Mouse (Mus musculus): ENCODE results near the gene Gm12185.
"Not testable (repeated sequence)": the region's sequence is repeated elsewhere in the genome, so short reads cannot be mapped to it uniquely, and the experiment has no call there.

DNA sequence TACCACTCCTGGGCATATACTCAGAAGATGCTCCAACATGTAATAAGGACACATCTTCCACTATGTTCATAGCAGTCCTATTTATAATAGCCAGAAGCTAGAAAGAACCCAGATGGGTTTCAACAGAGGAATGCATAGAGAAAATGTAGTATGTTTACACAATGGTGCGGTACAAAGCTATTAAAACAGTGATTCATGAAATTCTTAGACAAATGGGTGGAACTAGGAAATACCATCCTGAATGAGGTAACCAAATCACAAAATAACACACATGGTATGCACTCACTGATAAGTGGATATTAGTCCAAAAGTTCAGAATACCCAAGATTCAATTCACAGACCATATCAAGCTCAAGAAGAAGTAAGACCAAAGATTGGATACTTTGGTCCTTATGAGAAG is 17.3 kb downstream of the Gm12185 start:
- not testable (repeated sequence) for TF ChIP-seq CTCF (IDR thresholded peaks at IDR 0.05; ENCODE audit: low read depth, low read length); POLR2A (IDR thresholded peaks at IDR 0.05; ENCODE audit: extremely low read depth, insufficient read depth, low read length)
